ENCODE assay signal across 9 mouse cellular contexts in genomic region chr2:125781006-125781405, GRCm38 (mm10). TPM values are rescaled to one million over a fixed set of nuclear protein-coding genes. Genes with fewer than 3 reads are reported as not detected.
A peak's percentile ranks its signal among the peaks of the same experiment; 100 is the strongest.
DNase-seq lines count a peak whose midpoint lies in the region; ATAC-seq and TF ChIP-seq lines count a peak whose summit lies in the region.
"Had no signal": no experiment of that assay in that cellular context is flagged by ENCODE, and none has a peak within 500 bp of the region (broad histone marks: within the 10 kb centered on the region; RNA-seq: fewer than 3 reads in every experiment).

No protein-coding gene starts in this region.

- H3K4me1 ChIP-seq in kidney, embryonic 14.5 days (ENCODE audit: control insufficient read depth, insufficient read depth, low read length): peaks cover 19% of the 10 kb centered on the region
- H3K4me1 ChIP-seq in kidney, adult 2 months (ENCODE audit: control insufficient read depth, insufficient read depth, low read length): peaks cover 22% of the 10 kb centered on the region
- peaks cover 8% of the 10 kb centered on the region; the same call in 1 of the 2 replicates for H3K4me1 ChIP-seq in bone marrow macrophage, adult 2 months (ENCODE audit: control insufficient read depth, insufficient read depth, low read length)
- H3K4me1 ChIP-seq in forebrain, embryonic 15.5 days: peaks cover 20% of the 10 kb centered on the region
- H3K4me1 ChIP-seq in midbrain, embryonic 12.5 days: peaks cover 19% of the 10 kb centered on the region

- H3K4me3 ChIP-seq in kidney, embryonic 14.5 days (ENCODE audit: low read length): peak overlapping the region; percentile 64; the same call in 1 of the 2 replicates
- no peak overlapping the region; the same call in 1 of the 2 replicates for H3K4me3 ChIP-seq in kidney, adult 2 months (ENCODE audit: insufficient read depth, low read depth, low read length)
- peak overlapping the region; percentile 82 for H3K4me3 ChIP-seq in bone marrow macrophage, adult 2 months (ENCODE audit: insufficient read depth, low read length)
- H3K4me3 ChIP-seq in forebrain, embryonic 15.5 days: no peak overlapping the region
- H3K4me3 ChIP-seq in midbrain, embryonic 12.5 days: no peak overlapping the region

- H3K27ac ChIP-seq in kidney, embryonic 14.5 days (ENCODE audit: low read depth, low read length): no peak overlapping the region
- H3K27ac ChIP-seq in kidney, adult 2 months (ENCODE audit: insufficient read depth, low read depth, low read length): no peak overlapping the region
- H3K27ac ChIP-seq in bone marrow macrophage, adult 2 months (ENCODE audit: insufficient read depth, low read depth, low read length): no peak overlapping the region
- no peak overlapping the region for H3K27ac ChIP-seq in forebrain, embryonic 15.5 days (replicated peaks)
- no peak overlapping the region for H3K27ac ChIP-seq in midbrain, embryonic 12.5 days (replicated peaks)

- no peak for DNase-seq in kidney, adult 2 months
- DNase-seq in left cerebral cortex, adult 9 months (ENCODE audit: low spot score in 2 of 2): no peak
- no peak for DNase-seq in urinary bladder, postnatal 10 days (ENCODE audit: low spot score)
- no peak for DNase-seq in urinary bladder, postnatal 14 days (ENCODE audit: low spot score)

- no peak for TF ChIP-seq CTCF in kidney, adult 2 months (conservative IDR thresholded peaks at IDR 0.05; ENCODE audit: insufficient read depth, insufficient read length, low read depth, low read length)
- TF ChIP-seq CTCF in bone marrow macrophage, adult 2 months (IDR thresholded peaks at IDR 0.05; ENCODE audit: low read depth, low read length): no peak

- H3K4me2 ChIP-seq in kidney, embryonic 14.5 days (replicated peaks; ENCODE audit: low read depth, low read length): peak overlapping the region; percentile 62
- H3K4me2 ChIP-seq in forebrain, embryonic 15.5 days (replicated peaks): 0 out of 2 replicates have a peak overlapping the region, but pooled peaks have one; percentile 52
- H3K4me2 ChIP-seq in midbrain, embryonic 12.5 days (replicated peaks): peak overlapping the region; percentile 58

- H3K9ac ChIP-seq in kidney, embryonic 14.5 days (ENCODE audit: low read depth, low read length): no peak overlapping the region; the same call in 1 of the 2 replicates
- no peak overlapping the region for H3K9ac ChIP-seq in forebrain, embryonic 15.5 days (replicated peaks)
- H3K9ac ChIP-seq in midbrain, embryonic 12.5 days (replicated peaks): peak overlapping the region; percentile 90; the same call in 1 of the 2 replicates

- H3K36me3 ChIP-seq in kidney, embryonic 14.5 days (ENCODE audit: control insufficient read depth, insufficient read depth, low read length): no peaks in the 10 kb centered on the region
- H3K36me3 ChIP-seq in kidney, adult 2 months (ENCODE audit: control insufficient read depth, insufficient read depth, low read length): no peaks in the 10 kb centered on the region; the same call in 1 of the 2 replicates
- H3K36me3 ChIP-seq in forebrain, embryonic 15.5 days: 0 out of 2 replicates have a peak, but pooled peaks cover 3% of the 10 kb centered on the region
- H3K36me3 ChIP-seq in midbrain, embryonic 12.5 days: no peaks in the 10 kb centered on the region

- no peaks in the 10 kb centered on the region for H3K27me3 ChIP-seq in kidney, embryonic 14.5 days (ENCODE audit: control insufficient read depth, insufficient read depth, low read length)
- no peaks in the 10 kb centered on the region for H3K27me3 ChIP-seq in kidney, adult 2 months (replicated peaks; ENCODE audit: control insufficient read depth, insufficient read depth, low read length)
- H3K27me3 ChIP-seq in forebrain, embryonic 15.5 days: no peaks in the 10 kb centered on the region
- H3K27me3 ChIP-seq in midbrain, embryonic 12.5 days: 0 out of 2 replicates have a peak, but pooled peaks cover 6% of the 10 kb centered on the region
- H3K27me3 ChIP-seq: megakaryocyte, embryonic 14.5 days had no signal

- 69% methylated on average over 2 of the region's 2 CpGs for WGBS in kidney, embryonic 14.5 days
- 16% methylated on average over 2 of the region's 2 CpGs for WGBS in kidney, adult 2 months
- 82% methylated on average over 2 of the region's 2 CpGs for WGBS in forebrain, embryonic 15.5 days
- WGBS in midbrain, embryonic 12.5 days: 83% methylated on average over 2 of the region's 2 CpGs

- ATAC-seq in kidney, embryonic 14.5 days (ENCODE audit: low FRiP score, low TSS enrichment): no peak
- ATAC-seq in forebrain, embryonic 15.5 days (replicated peaks): no peak
- ATAC-seq in midbrain, embryonic 12.5 days (ENCODE audit: low FRiP score, low read depth): no peak

- no peak for TF ChIP-seq POLR2A in kidney, adult 2 months (IDR thresholded peaks at IDR 0.05; ENCODE audit: low read depth, low read length)
- TF ChIP-seq POLR2A in bone marrow macrophage, adult 2 months (IDR thresholded peaks at IDR 0.05; ENCODE audit: borderline replicate concordance, low read depth, low read length): no peak

- H3K9me3 ChIP-seq in kidney, embryonic 14.5 days (ENCODE audit: control insufficient read depth, low read length): no peaks in the 10 kb centered on the region
- no peaks in the 10 kb centered on the region for H3K9me3 ChIP-seq in forebrain, embryonic 15.5 days
- no peaks in the 10 kb centered on the region for H3K9me3 ChIP-seq in midbrain, embryonic 12.5 days
- H3K9me3 ChIP-seq: megakaryocyte, embryonic 14.5 days had no signal

RNA-seq across cellular contexts. Expression of gene Secisbp2l, which starts 1.7 kb away (rescaled TPM):
- 15.7 and 26.7 TPM in 2 replicates for polyA plus RNA-seq in kidney, embryonic 14.5 days (2014; fragmentation: Nextera tagmentation; extraction: Ambion mirVana)
- 12.6 and 14.6 TPM in 2 replicates for polyA plus RNA-seq in kidney, adult 2 months (2012; rRNA removed)
- 57.0 and 59.0 TPM in 2 replicates for polyA plus RNA-seq in bone marrow macrophage, adult 2 months (2012; ENCODE audit: insufficient read depth, insufficient read length, missing spikeins)
- 29.6 and 30.7 TPM in 2 replicates for polyA plus RNA-seq in forebrain, embryonic 15.5 days (2015; fragmentation: Nextera tagmentation; extraction: Ambion mirVana)
- 28.1 and 30.5 TPM in 2 replicates for polyA plus RNA-seq in midbrain, embryonic 12.5 days (2016; fragmentation: Nextera tagmentation; extraction: Ambion mirVana)

RNA-seq across cellular contexts. Expression of gene Shc4, which starts 57.1 kb away (rescaled TPM):
- 0.76 and 1.6 TPM in 2 replicates for polyA plus RNA-seq in kidney, embryonic 14.5 days (2014; fragmentation: Nextera tagmentation; extraction: Ambion mirVana)
- 0.20 and 0.22 TPM in 2 replicates for polyA plus RNA-seq in kidney, adult 2 months (2012; rRNA removed)
- 1.5 and 1.8 TPM in 2 replicates for polyA plus RNA-seq in bone marrow macrophage, adult 2 months (2012; ENCODE audit: insufficient read depth, insufficient read length, missing spikeins)
- polyA plus RNA-seq in forebrain, embryonic 15.5 days (2015; fragmentation: Nextera tagmentation; extraction: Ambion mirVana): 1.5 and 1.6 TPM in 2 replicates
- 1.3 and 2.1 TPM in 2 replicates for polyA plus RNA-seq in midbrain, embryonic 12.5 days (2016; fragmentation: Nextera tagmentation; extraction: Ambion mirVana)

Comparison
In these comparisons a context has a peak if more than half of its experiments do, and no peak if none do; other contexts are left out.
1. H3K4me3 ChIP-seq: peak in kidney, embryonic 14.5 days (single experiment) and bone marrow macrophage, adult 2 months (single experiment); none in kidney, adult 2 months (single experiment), forebrain, embryonic 15.5 days (single experiment) and midbrain, embryonic 12.5 days (single experiment).
2. Peak in every context shown above with its lines, with median percentiles within 50 percentile points of each other: H3K4me2 ChIP-seq.